Mouse (Mus musculus): Measurements from ENCODE around the gene Thsd4. TPM values are rescaled to one million over a fixed set of nuclear protein-coding genes. Genes with fewer than 3 reads are reported as not detected.

The Thsd4 gene
- 0.09 to 0.23 TPM (median 0.21 TPM) in 3 of 4 replicates, not detected in the other for total RNA-seq (2023)

GRCm38 (mm10) chr9:60521806-60522264, at the start of gene Thsd4:
TSS of gene Thsd4 (minus strand) at chr9:60522046.

GRCm38 (mm10) chr9:59960559-59960958, 561.3 kb downstream of the Thsd4 start, which contains the start of gene Nr2e3:
TSS of gene Nr2e3 (minus strand) at chr9:59960659.

Other genes with a start within 250 kb of the Thsd4 start
- 0.60 to 0.78 TPM (median 0.77 TPM) in 3 of 4 replicates, not detected in the other for gene Lrrc49, start 166.1 kb upstream of the Thsd4 start, total RNA-seq (2023)
- gene Larp6, start 190.9 kb upstream of the Thsd4 start, total RNA-seq (2023) = not detected in 4 replicates

Data from B cell, adult 62 days (primary cell).